Mouse (Mus musculus) lung, adult 2 months (tissue): ENCODE measurements around the gene Cdk8.

Experiments
- CTCF ChIP-seq: fragments of 200-500 bp; IDR thresholded peaks from 2 replicates; pipeline ENCODE4 v1.5.1; 2011; ENCODE audit warnings: mild to moderate bottlenecking, low read length, control low read depth; ENCODE audit not compliant: insufficient read depth
- POLR2A ChIP-seq: fragments of 200-500 bp; IDR thresholded peaks from 2 replicates; pipeline ENCODE4 v1.6.1; 2011; ENCODE audit warnings: low read depth, mild to moderate bottlenecking, control low read depth, low read length, borderline replicate concordance; ENCODE audit errors: extremely low read depth

DNA sequence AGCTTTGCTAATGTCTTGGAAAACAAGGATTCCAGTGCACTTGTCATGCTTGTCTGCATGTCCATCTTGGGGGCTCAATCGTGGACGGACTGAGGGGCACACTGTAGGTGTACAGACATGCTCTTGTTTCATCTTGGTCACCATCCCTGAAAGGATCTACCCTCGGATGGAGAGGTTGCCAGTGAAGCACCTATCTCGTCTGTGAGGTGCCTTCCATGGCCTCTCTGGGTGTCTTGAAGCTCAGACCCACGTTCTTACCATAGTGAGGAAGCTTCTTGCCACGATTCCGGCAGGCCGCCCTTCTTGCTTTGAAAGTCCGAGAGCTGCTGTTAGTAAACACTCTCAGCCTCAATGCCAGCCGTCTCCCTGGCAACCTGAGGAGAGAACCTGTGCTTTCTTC lies 56.4 kb downstream of the Cdk8 start:
- no peak for TF ChIP-seq CTCF
- TF ChIP-seq POLR2A = no peak
